Mouse (Mus musculus): Measurements from ENCODE around the gene Nova2. TPM values are rescaled to one million over a fixed set of nuclear protein-coding genes. Genes with fewer than 3 reads are reported as not detected.

The Nova2 gene
- polyA plus RNA-seq (2015; fragmentation: Nextera tagmentation; extraction: Ambion mirVana) = 11.9 and 14.3 TPM in 2 replicates

DNA sequence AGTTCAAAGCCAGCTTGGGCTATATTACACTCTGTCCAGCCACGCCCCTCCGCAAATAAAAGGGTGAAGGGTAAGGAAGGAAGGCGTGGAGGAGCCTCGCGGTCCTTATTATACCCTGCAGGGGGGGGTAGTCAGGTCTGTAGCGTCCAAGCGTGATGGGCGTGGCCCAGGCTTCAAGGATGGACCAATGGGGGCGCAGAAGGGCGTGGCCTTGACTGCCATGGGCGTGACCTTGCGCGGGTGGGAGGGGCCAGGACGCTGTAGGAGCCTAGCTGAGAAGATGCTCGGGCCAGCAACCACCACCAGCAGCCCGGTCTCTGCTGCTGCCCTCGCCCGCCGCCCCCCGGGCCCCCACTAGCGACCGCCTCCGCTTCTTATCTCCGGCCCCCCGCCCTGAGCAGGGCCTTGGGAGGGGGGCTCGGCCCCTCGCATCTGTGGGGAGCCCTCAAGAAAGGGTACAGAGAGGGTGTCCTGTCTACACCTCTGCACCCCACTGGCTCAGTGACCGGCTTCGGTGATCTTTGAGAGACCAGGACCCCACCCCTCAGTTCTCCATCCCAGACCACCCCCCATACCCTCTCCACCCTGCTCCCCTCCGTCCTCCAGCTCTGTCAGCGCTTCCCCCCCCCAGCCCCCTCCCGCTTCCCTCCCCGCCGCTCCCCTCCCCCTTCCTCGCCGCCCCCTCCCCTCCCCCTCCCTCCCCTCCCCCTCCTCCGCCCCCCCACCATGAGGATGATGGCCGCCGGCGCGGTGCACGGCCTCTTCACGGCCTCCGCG is at the start of gene Nova2:
Gene Nova2 (plus strand): TSS at position 727 of the 777 bp plus-strand sequence.
- 0% methylated on average over 21 of the region's 45 CpGs for WGBS
- H3K9ac ChIP-seq (ENCODE audit: low read depth, low read length) = peak within 1 kb of the TSS; percentile 93
- H3K27ac ChIP-seq (ENCODE audit: low read length) = peak within 1 kb of the TSS; percentile 97
- peak within 1 kb of the TSS; percentile 86 for H3K4me3 ChIP-seq (ENCODE audit: low read depth, low read length)
- no peaks in the 10 kb centered on the region for H3K36me3 ChIP-seq (ENCODE audit: control insufficient read depth, insufficient read depth, low read length)
- ATAC-seq = peak; percentile 77
- H3K4me1 ChIP-seq (ENCODE audit: control insufficient read depth, insufficient read depth, low read length) = peaks cover 70% of the 10 kb centered on the region
- no peaks in the 10 kb centered on the region for H3K27me3 ChIP-seq (ENCODE audit: control insufficient read depth, insufficient read depth, low read depth, low read length)
- no peaks in the 10 kb centered on the region for H3K9me3 ChIP-seq (replicated peaks; ENCODE audit: control insufficient read depth, low read length, poor library complexity, severe bottlenecking)
- peak within 1 kb of the TSS; percentile 65 for H3K4me2 ChIP-seq (ENCODE audit: low read length)

DNA sequence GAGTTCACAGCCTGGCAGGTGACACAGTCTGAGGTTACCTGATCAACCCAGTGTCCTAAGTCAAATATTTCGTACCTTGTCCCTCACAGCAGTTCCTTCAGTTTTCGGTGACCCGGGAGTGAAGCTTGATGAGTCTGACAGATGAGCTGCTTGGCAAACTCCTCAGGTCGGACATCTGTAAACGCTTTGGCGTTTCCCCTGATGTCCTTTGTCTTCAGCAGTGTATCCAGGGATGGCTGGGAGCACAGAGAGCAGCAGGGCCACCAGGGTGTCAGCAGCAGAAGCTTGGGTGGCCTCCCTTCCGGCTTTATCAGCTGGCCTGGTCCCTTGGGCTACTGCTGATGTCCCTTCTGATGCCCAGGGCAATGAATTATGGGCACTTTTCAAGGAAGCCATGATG is 47.0 kb upstream of the Nova2 start:
- H3K9me3 ChIP-seq (replicated peaks; ENCODE audit: control insufficient read depth, low read length, poor library complexity, severe bottlenecking) = no peaks in the 10 kb centered on the region
- no peak overlapping the region for H3K27ac ChIP-seq (ENCODE audit: low read length)
- no peak overlapping the region for H3K9ac ChIP-seq (ENCODE audit: low read depth, low read length)
- WGBS = 82% methylated on average over 7 of the region's 7 CpGs
- no peak overlapping the region for H3K4me3 ChIP-seq (ENCODE audit: low read depth, low read length)
- H3K4me2 ChIP-seq (ENCODE audit: low read length) = no peak overlapping the region
- no peaks in the 10 kb centered on the region for H3K27me3 ChIP-seq (ENCODE audit: control insufficient read depth, insufficient read depth, low read depth, low read length)
- H3K4me1 ChIP-seq (ENCODE audit: control insufficient read depth, insufficient read depth, low read length) = no peaks in the 10 kb centered on the region
- no peak for ATAC-seq
- no peaks in the 10 kb centered on the region for H3K36me3 ChIP-seq (ENCODE audit: control insufficient read depth, insufficient read depth, low read length)

DNA sequence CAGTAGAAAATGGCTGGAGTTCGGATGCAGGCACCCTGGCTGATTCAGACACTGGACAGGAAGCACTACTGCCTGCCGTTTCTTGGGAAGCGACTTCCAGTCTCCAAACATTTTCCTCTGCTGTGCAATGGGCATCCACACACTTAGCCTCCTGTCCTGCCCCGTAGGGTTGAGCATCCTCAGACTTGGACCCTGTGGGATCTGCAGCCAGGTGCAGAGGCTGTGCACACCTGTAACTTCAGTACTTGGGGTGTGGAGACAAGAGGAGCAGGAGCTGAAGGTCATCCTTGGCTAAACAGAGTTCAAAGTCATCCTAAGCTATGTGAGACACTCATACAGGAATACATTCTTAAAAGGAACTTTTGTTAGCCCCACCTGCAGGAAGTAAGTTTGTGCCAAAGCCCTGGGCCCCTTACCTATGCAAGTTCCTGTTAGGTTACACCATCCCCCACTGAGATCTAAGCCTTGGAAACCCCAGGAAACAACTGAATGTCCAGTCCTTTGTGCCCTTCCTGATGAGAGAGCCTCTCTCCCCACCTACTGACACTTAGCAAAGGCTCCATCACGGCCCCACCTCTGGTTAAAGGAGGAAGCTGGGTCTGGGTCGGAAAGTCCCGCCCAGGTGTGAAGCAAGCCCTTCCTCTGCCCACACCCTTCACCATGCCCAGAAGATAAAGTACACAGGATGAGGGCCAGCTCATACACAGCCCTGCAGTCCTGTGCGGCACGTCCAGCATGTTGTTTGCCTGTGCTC is 41.5 kb upstream of the Nova2 start:
- no peak overlapping the region for H3K4me3 ChIP-seq (ENCODE audit: low read depth, low read length)
- no peaks in the 10 kb centered on the region for H3K36me3 ChIP-seq (ENCODE audit: control insufficient read depth, insufficient read depth, low read length)
- H3K9me3 ChIP-seq (replicated peaks; ENCODE audit: control insufficient read depth, low read length, poor library complexity, severe bottlenecking) = no peaks in the 10 kb centered on the region
- H3K27ac ChIP-seq (ENCODE audit: low read length) = no peak overlapping the region; the same call in 1 of the 2 replicates
- no peaks in the 10 kb centered on the region for H3K4me1 ChIP-seq (ENCODE audit: control insufficient read depth, insufficient read depth, low read length)
- H3K9ac ChIP-seq (ENCODE audit: low read depth, low read length) = no peak overlapping the region
- whole genome bisulfite sequencing = 71% methylated on average over 9 of the region's 9 CpGs
- no peak; the same call in 1 of the 2 replicates for ATAC-seq
- no peak overlapping the region for H3K4me2 ChIP-seq (ENCODE audit: low read length)
- H3K27me3 ChIP-seq (ENCODE audit: control insufficient read depth, insufficient read depth, low read depth, low read length) = no peaks in the 10 kb centered on the region

DNA sequence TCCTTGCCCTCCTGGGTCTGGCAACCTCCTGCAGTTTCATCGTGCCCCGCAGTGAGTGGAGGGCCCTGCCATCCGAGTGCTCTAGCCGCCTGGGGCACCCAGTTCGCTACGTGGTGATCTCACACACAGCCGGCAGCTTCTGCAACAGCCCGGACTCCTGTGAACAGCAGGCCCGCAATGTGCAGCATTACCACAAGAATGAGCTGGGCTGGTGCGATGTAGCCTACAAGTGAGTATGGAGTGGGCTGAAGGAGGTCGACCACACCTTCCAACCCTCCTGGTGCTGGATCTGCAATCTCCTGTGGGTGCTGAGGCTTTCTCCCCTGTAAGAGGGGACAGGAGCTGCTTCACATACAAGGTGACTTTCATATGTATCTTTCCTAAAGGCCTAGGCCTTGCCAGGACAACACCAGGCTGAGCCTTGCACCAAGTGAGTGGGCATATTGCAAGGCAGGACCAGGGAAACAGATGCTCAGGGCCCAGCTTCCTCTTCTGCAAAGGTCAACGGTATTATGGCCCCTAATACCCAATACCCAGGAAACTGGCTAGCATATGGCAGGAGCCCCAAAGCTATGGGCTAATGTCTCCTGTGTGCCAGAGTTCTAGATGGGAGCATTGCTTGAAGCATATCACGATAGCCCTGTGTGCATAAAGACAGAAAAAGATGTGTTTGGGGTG is 40.8 kb upstream of the Nova2 start:
- H3K4me2 ChIP-seq (ENCODE audit: low read length) = no peak overlapping the region
- no peaks in the 10 kb centered on the region for H3K4me1 ChIP-seq (ENCODE audit: control insufficient read depth, insufficient read depth, low read length)
- 65% methylated on average over 13 of the region's 13 CpGs for WGBS
- no peaks in the 10 kb centered on the region for H3K27me3 ChIP-seq (ENCODE audit: control insufficient read depth, insufficient read depth, low read depth, low read length)
- ATAC-seq = no peak
- H3K27ac ChIP-seq (ENCODE audit: low read length) = peak overlapping the region; percentile 6; the same call in 1 of the 2 replicates
- no peak overlapping the region for H3K4me3 ChIP-seq (ENCODE audit: low read depth, low read length)
- no peaks in the 10 kb centered on the region for H3K9me3 ChIP-seq (replicated peaks; ENCODE audit: control insufficient read depth, low read length, poor library complexity, severe bottlenecking)
- no peak overlapping the region for H3K9ac ChIP-seq (ENCODE audit: low read depth, low read length)
- no peaks in the 10 kb centered on the region for H3K36me3 ChIP-seq (ENCODE audit: control insufficient read depth, insufficient read depth, low read length)

DNA sequence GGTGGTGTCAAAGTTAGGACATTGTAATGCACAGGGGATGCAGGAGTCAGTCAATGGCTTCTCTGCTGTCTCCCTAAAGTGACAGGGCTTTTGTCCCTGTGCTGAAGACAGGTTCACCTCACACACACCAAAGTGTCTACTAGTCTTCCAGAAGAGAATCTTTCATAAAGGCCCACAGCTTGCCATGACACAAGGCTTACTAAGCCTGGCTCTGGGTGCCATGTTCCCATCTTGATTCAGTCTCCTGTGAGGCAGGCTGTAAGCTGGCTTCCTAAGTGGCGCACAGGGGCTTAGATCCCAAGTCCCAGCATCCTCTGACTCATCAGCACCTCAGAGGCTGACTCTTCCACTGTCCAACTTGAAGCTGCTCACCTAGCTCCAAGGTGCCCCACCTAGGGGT is 38.7 kb upstream of the Nova2 start:
- H3K27ac ChIP-seq (ENCODE audit: low read length) = no peak overlapping the region
- no peaks in the 10 kb centered on the region for H3K27me3 ChIP-seq (ENCODE audit: control insufficient read depth, insufficient read depth, low read depth, low read length)
- 0 out of 2 replicates have a peak, but pooled peaks cover 2% of the 10 kb centered on the region for H3K4me1 ChIP-seq (ENCODE audit: control insufficient read depth, insufficient read depth, low read length)
- no peaks in the 10 kb centered on the region for H3K36me3 ChIP-seq (ENCODE audit: control insufficient read depth, insufficient read depth, low read length)
- no peak for ATAC-seq
- no peak overlapping the region for H3K9ac ChIP-seq (ENCODE audit: low read depth, low read length)
- no peak overlapping the region for H3K4me2 ChIP-seq (ENCODE audit: low read length)
- H3K9me3 ChIP-seq (replicated peaks; ENCODE audit: control insufficient read depth, low read length, poor library complexity, severe bottlenecking) = no peaks in the 10 kb centered on the region
- WGBS = 100% methylated on average over 1 of the region's 1 CpGs
- H3K4me3 ChIP-seq (ENCODE audit: low read depth, low read length) = no peak overlapping the region

DNA sequence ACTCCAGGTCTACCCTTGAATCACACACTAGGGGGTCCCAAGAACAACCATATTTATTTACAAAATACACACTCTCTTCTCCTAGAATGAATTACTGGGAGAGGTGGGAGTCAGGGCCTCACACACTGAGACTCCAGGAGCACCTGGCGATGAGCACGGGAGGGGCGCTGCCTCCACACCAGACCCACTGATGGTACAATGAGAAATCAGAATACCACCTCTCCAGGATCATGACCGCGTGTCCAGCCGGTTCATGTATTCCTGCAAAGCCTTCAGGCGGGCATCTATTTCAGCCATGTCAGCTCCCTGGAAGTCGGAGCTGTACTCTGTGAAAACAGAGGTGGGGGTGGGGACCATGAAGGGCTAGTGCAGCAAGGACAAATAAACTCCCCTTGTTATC is 34.8 kb upstream of the Nova2 start:
- H3K4me1 ChIP-seq (ENCODE audit: control insufficient read depth, insufficient read depth, low read length) = peaks cover 13% of the 10 kb centered on the region; the same call in 1 of the 2 replicates
- H3K27ac ChIP-seq (ENCODE audit: low read length) = no peak overlapping the region
- no peak overlapping the region for H3K4me2 ChIP-seq (ENCODE audit: low read length)
- 89% methylated on average over 8 of the region's 8 CpGs for WGBS
- no peak for ATAC-seq
- no peaks in the 10 kb centered on the region for H3K36me3 ChIP-seq (ENCODE audit: control insufficient read depth, insufficient read depth, low read length)
- H3K9me3 ChIP-seq (replicated peaks; ENCODE audit: control insufficient read depth, low read length, poor library complexity, severe bottlenecking) = no peaks in the 10 kb centered on the region
- H3K27me3 ChIP-seq (ENCODE audit: control insufficient read depth, insufficient read depth, low read depth, low read length) = no peaks in the 10 kb centered on the region
- no peak overlapping the region for H3K4me3 ChIP-seq (ENCODE audit: low read depth, low read length)
- H3K9ac ChIP-seq (ENCODE audit: low read depth, low read length) = no peak overlapping the region

DNA sequence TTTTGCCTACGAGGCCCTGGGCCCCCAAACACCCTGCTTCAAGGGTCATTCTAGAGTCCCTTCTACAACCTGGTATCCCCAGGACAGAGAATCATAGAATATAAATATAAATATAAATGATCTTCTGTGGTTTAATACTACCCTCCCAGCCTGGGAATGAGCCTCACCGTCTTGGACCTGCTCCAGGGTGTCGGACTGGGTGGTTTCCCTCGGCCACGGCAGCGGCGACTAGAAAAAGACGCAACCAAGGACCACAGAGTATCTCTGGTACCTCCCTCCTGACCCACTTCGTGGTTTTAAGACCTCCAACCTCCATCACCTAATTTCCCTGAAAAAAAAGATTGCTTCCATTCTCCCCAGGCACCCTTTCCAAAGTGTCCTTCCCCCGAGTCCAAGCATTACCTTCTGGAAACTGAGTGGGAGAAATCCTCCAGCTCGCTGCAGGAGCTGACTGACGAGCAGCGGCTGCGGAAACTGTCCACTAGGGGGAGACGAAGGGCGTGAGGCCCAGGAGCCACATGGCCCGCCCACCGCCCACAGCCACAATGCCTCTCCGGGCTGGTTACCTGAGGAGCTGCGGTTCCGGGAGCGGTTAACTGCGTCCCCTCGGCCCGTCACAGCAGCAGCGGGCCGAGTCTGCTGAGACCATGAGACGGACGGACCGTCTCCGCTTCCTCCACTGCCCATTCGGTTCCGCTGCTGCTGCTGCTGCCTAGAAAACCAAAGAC is 33.7 kb upstream of the Nova2 start:
- WGBS = 20% methylated on average over 33 of the region's 33 CpGs
- H3K4me1 ChIP-seq (ENCODE audit: control insufficient read depth, insufficient read depth, low read length) = peaks cover 13% of the 10 kb centered on the region; the same call in 1 of the 2 replicates
- H3K9me3 ChIP-seq (replicated peaks; ENCODE audit: control insufficient read depth, low read length, poor library complexity, severe bottlenecking) = no peaks in the 10 kb centered on the region
- peak overlapping the region; percentile 77 for H3K4me2 ChIP-seq (ENCODE audit: low read length)
- peak; percentile 60 for ATAC-seq
- H3K4me3 ChIP-seq (ENCODE audit: low read depth, low read length) = peak overlapping the region; percentile 46
- H3K27ac ChIP-seq (ENCODE audit: low read length) = peak overlapping the region; percentile 29
- H3K27me3 ChIP-seq (ENCODE audit: control insufficient read depth, insufficient read depth, low read depth, low read length) = no peaks in the 10 kb centered on the region
- H3K36me3 ChIP-seq (ENCODE audit: control insufficient read depth, insufficient read depth, low read length) = no peaks in the 10 kb centered on the region
- H3K9ac ChIP-seq (ENCODE audit: low read depth, low read length) = peak overlapping the region; percentile 61

DNA sequence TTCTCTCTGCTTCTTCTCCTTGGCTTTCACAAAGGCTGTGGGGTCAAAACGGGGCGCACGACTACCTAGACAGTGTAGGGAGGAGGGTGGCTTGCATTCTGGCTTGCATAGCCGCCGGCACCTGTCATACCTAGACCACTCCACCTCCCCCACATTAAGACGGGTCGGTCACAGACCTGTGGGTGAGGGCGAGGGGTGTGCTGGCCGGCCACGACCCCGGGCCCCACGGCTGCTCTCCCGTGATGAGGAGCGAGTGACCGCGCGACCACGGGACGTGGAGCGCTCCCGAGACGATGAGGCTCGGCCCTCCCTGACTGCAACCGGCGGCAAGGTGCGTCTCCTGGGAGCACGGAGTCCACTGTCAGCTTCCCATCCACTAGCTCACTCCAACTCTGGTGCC is 32.7 kb upstream of the Nova2 start:
- H3K9ac ChIP-seq (ENCODE audit: low read depth, low read length) = peak overlapping the region; percentile 61
- ATAC-seq = peak; percentile 52
- no peaks in the 10 kb centered on the region for H3K36me3 ChIP-seq (ENCODE audit: control insufficient read depth, insufficient read depth, low read length)
- H3K27ac ChIP-seq (ENCODE audit: low read length) = no peak overlapping the region; the same call in 1 of the 2 replicates
- no peaks in the 10 kb centered on the region for H3K27me3 ChIP-seq (ENCODE audit: control insufficient read depth, insufficient read depth, low read depth, low read length)
- peaks cover 13% of the 10 kb centered on the region; the same call in 1 of the 2 replicates for H3K4me1 ChIP-seq (ENCODE audit: control insufficient read depth, insufficient read depth, low read length)
- no peaks in the 10 kb centered on the region for H3K9me3 ChIP-seq (replicated peaks; ENCODE audit: control insufficient read depth, low read length, poor library complexity, severe bottlenecking)
- H3K4me2 ChIP-seq (ENCODE audit: low read length) = peak overlapping the region; percentile 77
- H3K4me3 ChIP-seq (ENCODE audit: low read depth, low read length) = peak overlapping the region; percentile 46
- 33% methylated on average over 27 of the region's 27 CpGs for WGBS

Data from midbrain, embryonic 16.5 days (tissue).